Mouse (Mus musculus) embryonic facial prominence, embryonic 10.5 days (tissue): ENCODE measurements around the gene C1s1. TPM values are rescaled to one million over a fixed set of nuclear protein-coding genes. Genes with fewer than 3 reads are reported as not detected.
"Not testable (repeated sequence)": the region's sequence is repeated elsewhere in the genome, so short reads cannot be mapped to it uniquely, and the experiment has no call there.

Experiments used
- DNase-seq: peaks from one replicate; pipeline ENCODE4 v3.0.0-alpha.2; 2017; ENCODE audit warnings: low spot score
- H3K27ac ChIP-seq: fragments of 300-500 bp; sonication (generic); replicated peaks from 2 replicates; pipeline ENCODE4 v1.5.1; 2016; ENCODE audit warnings: mild to moderate bottlenecking
- H3K27me3 ChIP-seq: fragments of 300-500 bp; sonication (generic); replicated peaks from 2 replicates; pipeline ENCODE4 v1.6.1; 2016; ENCODE audit warnings: low read depth, mild to moderate bottlenecking; ENCODE audit not compliant: poor library complexity, severe bottlenecking
- H3K36me3 ChIP-seq: fragments of 300-500 bp; sonication (generic); replicated peaks from 2 replicates; pipeline ENCODE4 v1.6.1; 2016; ENCODE audit warnings: mild to moderate bottlenecking, moderate library complexity
- H3K4me1 ChIP-seq: fragments of 300-500 bp; sonication (generic); 2 replicates; pipeline ENCODE4 v1.6.1; 2016
- H3K4me3 ChIP-seq: fragments of 300-500 bp; sonication (generic); 2 replicates; pipeline ENCODE4 v1.5.1; 2016; ENCODE audit warnings: mild to moderate bottlenecking, moderate library complexity
- H3K9me3 ChIP-seq: fragments of 300-500 bp; sonication (generic); 2 replicates; pipeline ENCODE4 v1.6.1; 2016; ENCODE audit warnings: mild to moderate bottlenecking
- WGBS: fragments of 180-500 bp; shearing (Covaris S2); methylation state at CpG from one replicate; pipeline ENCODE4 v1.1.7; 2016; 5-methylcytosine and 5-hydroxymethylcytosine counted together
- polyA plus RNA-seq: library from polyadenylated mRNA; unstranded; fragments of >200 nt; fragmentation: Nextera tagmentation; extraction: Ambion mirVana; gene quantifications from 2 replicates; pipeline ENCODE4 v1.2.1, GENCODE M21; 2016

The C1s1 gene
- polyA plus RNA-seq: 0.70 and 1.2 TPM in 2 replicates

- not testable (repeated sequence) for H3K27ac ChIP-seq, H3K9me3 ChIP-seq, H3K4me3 ChIP-seq, H3K27me3 ChIP-seq, H3K36me3 ChIP-seq, H3K4me1 ChIP-seq
- 3% methylated on average over 1 of the region's 1 CpGs for WGBS
- DNase-seq: peak; percentile 19
Observed at GRCm38 (mm10) chr6:124542284-124542683, at the start of gene C1s1. C1s1 (minus strand) TSS chr6:124542359.

GRCm38 (mm10) chr6:124588771-124589170, 46.6 kb upstream of the C1s1 start:
- no peaks in the 10 kb centered on the region for H3K27me3 ChIP-seq
- no peaks in the 10 kb centered on the region for H3K9me3 ChIP-seq
- no peak for DNase-seq
- no peaks in the 10 kb centered on the region for H3K36me3 ChIP-seq
- H3K27ac ChIP-seq: no peak overlapping the region
- no peaks in the 10 kb centered on the region for H3K4me1 ChIP-seq
- H3K4me3 ChIP-seq: no peak overlapping the region

GRCm38 (mm10) chr6:124586266-124586665, 44.1 kb upstream of the C1s1 start:
- Histone ChIP-seq H3K9me3 (no peaks in the 10 kb centered on the region), H3K27me3 (no peaks in the 10 kb centered on the region), H3K36me3 (no peaks in the 10 kb centered on the region), H3K4me3 (no peak overlapping the region), H3K27ac (no peak overlapping the region), H3K4me1 (no peaks in the 10 kb centered on the region)
- 76% methylated on average over 4 of the region's 4 CpGs for WGBS
- DNase-seq: no peak

GRCm38 (mm10) chr6:124585761-124586160, 43.6 kb upstream of the C1s1 start:
- Histone ChIP-seq H3K27ac (no peak overlapping the region), H3K9me3 (no peaks in the 10 kb centered on the region), H3K4me3 (no peak overlapping the region), H3K27me3 (no peaks in the 10 kb centered on the region), H3K36me3 (no peaks in the 10 kb centered on the region), H3K4me1 (no peaks in the 10 kb centered on the region)
- 89% methylated on average over 3 of the region's 3 CpGs for WGBS
- DNase-seq: no peak

GRCm38 (mm10) chr6:124584935-124585334, 42.8 kb upstream of the C1s1 start:
- H3K4me1 ChIP-seq: no peaks in the 10 kb centered on the region
- no peak for DNase-seq
- H3K27ac ChIP-seq: no peak overlapping the region
- no peaks in the 10 kb centered on the region for H3K36me3 ChIP-seq
- WGBS: 87% methylated on average over 3 of the region's 3 CpGs
- H3K4me3 ChIP-seq: no peak overlapping the region
- no peaks in the 10 kb centered on the region for H3K9me3 ChIP-seq
- H3K27me3 ChIP-seq: no peaks in the 10 kb centered on the region

- no peaks in the 10 kb centered on the region for H3K9me3 ChIP-seq
- no peaks in the 10 kb centered on the region for H3K36me3 ChIP-seq
- H3K4me1 ChIP-seq: no peaks in the 10 kb centered on the region
- WGBS: 88% methylated on average over 1 of the region's 1 CpGs
- DNase-seq: no peak
- no peak overlapping the region for H3K27ac ChIP-seq
- no peak overlapping the region for H3K4me3 ChIP-seq
- H3K27me3 ChIP-seq: no peaks in the 10 kb centered on the region
Observed at GRCm38 (mm10) chr6:124582231-124582630, 40.1 kb upstream of the C1s1 start.

GRCm38 (mm10) chr6:124580155-124580554, 38.0 kb upstream of the C1s1 start:
- WGBS: 93% methylated on average over 7 of the region's 7 CpGs
- not testable (repeated sequence) for H3K9me3 ChIP-seq, DNase-seq, H3K4me1 ChIP-seq, H3K27ac ChIP-seq, H3K36me3 ChIP-seq, H3K27me3 ChIP-seq, H3K4me3 ChIP-seq

GRCm38 (mm10) chr6:124575155-124575678, 33.1 kb upstream of the C1s1 start:
- not testable (repeated sequence) for H3K27me3 ChIP-seq, H3K4me3 ChIP-seq, H3K9me3 ChIP-seq, H3K36me3 ChIP-seq, DNase-seq, H3K27ac ChIP-seq, H3K4me1 ChIP-seq
- 86% methylated on average over 3 of the region's 3 CpGs for WGBS

GRCm38 (mm10) chr6:124570026-124570425, 27.9 kb upstream of the C1s1 start, which contains the start of gene C1rb:
C1rb (plus strand) TSS chr6:124570294.
- Histone ChIP-seq H3K27ac (no peak within 1 kb of the TSS), H3K4me3 (no peak within 1 kb of the TSS), H3K4me1 (no peaks in the 10 kb centered on the region; the same call in 1 of the 2 replicates), H3K27me3 (no peaks in the 10 kb centered on the region), H3K36me3 (no peaks in the 10 kb centered on the region), H3K9me3 (no peaks in the 10 kb centered on the region)
- 3% methylated on average over 8 of the region's 8 CpGs for WGBS
- peak; percentile 74 for DNase-seq

- WGBS: 92% methylated on average over 2 of the region's 2 CpGs
- not testable (repeated sequence) for H3K27ac ChIP-seq, H3K4me3 ChIP-seq
Observed at GRCm38 (mm10) chr6:124561611-124562010, 19.5 kb upstream of the C1s1 start.

GRCm38 (mm10) chr6:124561156-124561555, 19.0 kb upstream of the C1s1 start:
- H3K4me1 ChIP-seq, H3K27ac ChIP-seq, DNase-seq, H3K4me3 ChIP-seq, H3K9me3 ChIP-seq, H3K27me3 ChIP-seq, H3K36me3 ChIP-seq: not testable (repeated sequence)
- WGBS: 82% methylated on average over 4 of the region's 4 CpGs

More at GRCm38 (mm10) chr6:124561611-124562010, 19.5 kb upstream of the C1s1 start:
- not testable (repeated sequence) for DNase-seq, H3K4me1 ChIP-seq, H3K27me3 ChIP-seq, H3K36me3 ChIP-seq, H3K9me3 ChIP-seq

GRCm38 (mm10) chr6:124555956-124556355, 13.8 kb upstream of the C1s1 start:
- 79% methylated on average over 2 of the region's 2 CpGs for WGBS
- DNase-seq, H3K9me3 ChIP-seq: not testable (repeated sequence)

GRCm38 (mm10) chr6:124552766-124553165, 10.6 kb upstream of the C1s1 start:
- Histone ChIP-seq H3K4me1 (no peaks in the 10 kb centered on the region), H3K4me3 (no peak overlapping the region), H3K27ac (no peak overlapping the region), H3K9me3 (peaks cover 20% of the 10 kb centered on the region), H3K36me3 (no peaks in the 10 kb centered on the region), H3K27me3 (no peaks in the 10 kb centered on the region)
- 70% methylated on average over 22 of the region's 22 CpGs for WGBS
- peak; percentile 8 for DNase-seq

More at GRCm38 (mm10) chr6:124555956-124556355, 13.8 kb upstream of the C1s1 start:
- H3K36me3 ChIP-seq, H3K27ac ChIP-seq, H3K4me3 ChIP-seq, H3K4me1 ChIP-seq, H3K27me3 ChIP-seq: not testable (repeated sequence)
